Mouse (Mus musculus) T-helper 17 cell (primary cell): ENCODE data around the gene Dmpk.
"Not testable (repeated sequence)": the region's sequence is repeated elsewhere in the genome, so short reads cannot be mapped to it uniquely, and the experiment has no call there.

Experiments
- in situ Hi-C, 2 experiments: fragments of 300-600 bp; cut with MboI, MseI; formaldehyde crosslinking; loops; 1 replicate in 1 of 2; 2 replicates in 1 of 2; pipeline ENCODE4 v1.15.1; 2025; ENCODE audit warnings: high pct_unique_total_duplicates in 2 of 2

Dmpk gene

GRCm38 (mm10) chr7:19083701-19084100, at the start of gene Dmpk:
Dmpk (plus strand) TSS chr7:19083849.
- in situ Hi-C loops: no loop called here

GRCm38 (mm10) chr7:19044616-19045015, 39.0 kb upstream of the Dmpk start:
- in situ Hi-C loops: no loop called here

- in situ Hi-C loops: no loop called here
Measured at GRCm38 (mm10) chr7:19046286-19047069, 37.2 kb upstream of the Dmpk start.

GRCm38 (mm10) chr7:19048006-19048527, 35.6 kb upstream of the Dmpk start:
- in situ Hi-C loops: no loop called here

- in situ Hi-C loops: no loop called here
Measured at GRCm38 (mm10) chr7:19049252-19049651, 34.4 kb upstream of the Dmpk start.

GRCm38 (mm10) chr7:19050172-19050571, 33.5 kb upstream of the Dmpk start:
- in situ Hi-C loops: no loop called here

GRCm38 (mm10) chr7:19051161-19051560, 32.5 kb upstream of the Dmpk start:
- in situ Hi-C loops: no loop called here

GRCm38 (mm10) chr7:19052345-19053135, 31.1 kb upstream of the Dmpk start:
- in situ Hi-C loops: no loop called here

- in situ Hi-C loops: no loop called here
Measured at GRCm38 (mm10) chr7:19053136-19053532, 30.5 kb upstream of the Dmpk start.

- in situ Hi-C loops: no loop called here
Measured at GRCm38 (mm10) chr7:19054047-19054776, 29.4 kb upstream of the Dmpk start, which contains the start of gene Rsph6a. Rsph6a (plus strand) TSS chr7:19054690.

GRCm38 (mm10) chr7:19054777-19055076, 28.9 kb upstream of the Dmpk start:
- in situ Hi-C loops: no loop called here

- in situ Hi-C loops: no loop called here
Measured at GRCm38 (mm10) chr7:19055108-19055507, 28.5 kb upstream of the Dmpk start.

- in situ Hi-C loops: no loop called here
Measured at GRCm38 (mm10) chr7:19057405-19057804, 26.2 kb upstream of the Dmpk start.

- in situ Hi-C loops: no loop called here
Measured at GRCm38 (mm10) chr7:19065896-19066295, 17.8 kb upstream of the Dmpk start.

GRCm38 (mm10) chr7:19067063-19067462, 16.6 kb upstream of the Dmpk start:
- in situ Hi-C loops: no loop called here

GRCm38 (mm10) chr7:19067935-19068334, 15.7 kb upstream of the Dmpk start:
- in situ Hi-C loops: no loop called here

GRCm38 (mm10) chr7:19068707-19069106, 14.9 kb upstream of the Dmpk start:
- in situ Hi-C loops: no loop called here

GRCm38 (mm10) chr7:19069500-19069899, 14.1 kb upstream of the Dmpk start:
- in situ Hi-C loops: no loop called here

GRCm38 (mm10) chr7:19071024-19071423, 12.6 kb upstream of the Dmpk start:
- in situ Hi-C loops: not testable (repeated sequence)

- in situ Hi-C loops: no loop called here
Measured at GRCm38 (mm10) chr7:19073504-19073903, 10.1 kb upstream of the Dmpk start.

- in situ Hi-C loops: no loop called here
Measured at GRCm38 (mm10) chr7:19074494-19074893, 9.2 kb upstream of the Dmpk start.

- in situ Hi-C loops: no loop called here
Measured at GRCm38 (mm10) chr7:19075231-19075630, 8.4 kb upstream of the Dmpk start.
